Mouse (Mus musculus) neutrophil, adult 5-6 weeks (primary cell): ENCODE measurements around the gene Cttn. TPM values are rescaled to one million over a fixed set of nuclear protein-coding genes. Genes with fewer than 3 reads are reported as not detected.

Source experiments
- ATAC-seq: fragments of 151-379, 151-347 bp; 2 replicates; pipeline ENCODE4 v1.8.0; 2017; ENCODE audit warnings: mild to moderate bottlenecking, moderate TSS enrichment; ENCODE audit not compliant: insufficient number of reproducible peaks, poor library complexity, low FRiP score, severe bottlenecking; ENCODE audit errors: extremely low read depth
- total RNA-seq: library from RNA; stranded (forward); fragments of 200-1000 nt; gene quantifications from 2 replicates; pipeline ENCODE4 v1.2.3, GENCODE M21; 2017

Gene Cttn
- total RNA-seq, 1 experiment from 2014 or later: 2.1 TPM

DNA sequence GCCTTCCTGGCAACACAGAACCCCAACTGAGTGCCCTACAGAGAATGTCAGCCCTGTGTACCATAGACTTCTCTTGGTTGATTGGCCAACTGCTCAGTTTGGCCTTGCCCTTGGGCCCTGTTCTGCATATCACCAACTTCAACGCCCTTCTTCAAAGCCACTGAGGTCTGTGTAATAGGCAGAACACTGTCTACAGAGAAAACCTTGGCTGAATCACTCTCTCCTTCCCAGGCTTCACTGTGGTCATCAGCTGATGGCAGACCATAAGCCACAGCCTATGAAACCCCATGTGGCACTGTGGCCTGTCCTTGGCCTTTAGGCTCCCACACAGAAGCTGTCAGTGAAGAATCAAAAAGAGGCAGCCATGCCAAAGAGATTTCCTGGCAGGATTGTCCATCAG, 11.9 kb downstream of the Cttn start:
- no peak for ATAC-seq

DNA sequence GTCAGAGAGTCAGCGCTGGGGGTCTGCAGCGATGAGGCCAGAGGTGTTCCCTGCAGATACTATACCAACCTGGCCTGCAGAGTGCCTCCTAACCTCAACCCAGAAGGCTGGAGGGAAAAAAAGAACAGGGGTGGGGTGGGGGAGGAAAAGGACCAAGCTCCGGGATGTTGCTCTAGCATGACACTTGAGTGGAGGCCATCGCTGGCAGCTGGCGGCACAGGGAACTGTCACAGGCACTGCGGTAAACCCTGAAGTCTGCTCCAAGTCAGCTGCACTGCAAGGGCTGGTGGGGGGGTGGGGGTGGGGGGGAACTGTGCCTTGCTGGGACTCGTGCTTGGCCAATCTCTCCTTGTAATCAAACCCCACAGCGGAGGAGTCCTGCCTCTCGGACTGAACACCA, 20.1 kb downstream of the Cttn start:
- ATAC-seq: no peak

DNA sequence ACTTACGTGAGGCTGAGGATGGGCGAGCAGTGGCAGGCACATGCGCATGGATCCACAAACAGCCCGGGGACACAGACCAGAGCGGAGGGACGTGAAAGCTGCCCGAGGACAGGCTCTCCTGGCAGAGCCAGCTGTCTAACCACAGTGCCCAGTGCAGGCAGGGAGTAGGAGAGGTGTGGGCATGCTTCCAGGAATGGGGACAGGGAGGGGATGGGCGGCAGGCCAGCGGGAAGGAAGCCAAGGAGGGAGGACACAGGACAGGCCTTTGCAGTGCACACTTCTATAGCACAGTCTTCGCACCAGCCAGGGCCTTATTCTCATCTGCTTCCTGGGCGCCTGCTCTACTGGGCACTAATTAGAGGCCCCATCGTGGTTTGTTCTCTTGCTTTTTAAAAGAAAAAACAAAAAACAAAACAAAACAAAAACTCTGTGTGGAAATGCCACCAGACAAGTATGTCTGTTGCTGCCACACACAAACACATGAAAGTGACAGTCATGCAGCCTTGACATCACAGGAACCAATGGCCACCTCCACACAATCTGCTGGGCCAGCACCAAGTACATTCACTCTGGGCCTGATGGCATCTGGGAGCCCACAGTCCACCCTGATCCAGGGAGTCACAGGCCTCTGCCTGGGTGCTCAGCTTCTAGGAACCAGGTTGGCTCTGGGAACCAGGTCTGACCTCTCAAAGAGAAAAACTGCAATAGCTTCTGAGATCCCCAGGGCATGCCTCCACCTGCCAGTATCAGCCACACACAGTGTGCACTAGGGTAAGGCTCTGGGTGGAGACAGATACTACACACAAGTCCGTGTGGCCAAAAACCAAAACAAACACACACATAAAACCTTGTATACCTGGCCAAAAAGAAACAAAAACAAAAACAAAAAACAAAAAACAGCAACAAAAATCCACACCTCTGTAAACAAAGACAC, 20.9 kb downstream of the Cttn start:
- no peak for ATAC-seq

DNA sequence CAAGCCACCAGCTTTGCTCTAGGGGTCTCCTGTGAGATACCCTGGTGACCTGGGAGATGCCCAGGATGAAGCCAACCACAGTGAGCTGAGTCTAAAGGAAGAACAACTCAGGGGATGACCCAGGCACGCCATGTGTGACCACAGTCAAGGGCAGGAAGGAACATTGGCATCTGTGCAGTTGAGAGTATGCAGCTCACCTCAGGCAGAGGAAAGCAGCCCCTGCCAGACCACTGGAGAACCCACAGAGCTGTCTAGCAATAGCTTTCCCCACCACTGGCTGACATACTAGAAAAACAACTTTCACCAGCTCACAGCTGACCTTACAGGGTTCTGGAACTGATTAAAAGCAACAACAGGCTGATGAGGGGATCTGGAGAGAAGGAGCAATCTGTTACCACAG, 22.6 kb downstream of the Cttn start:
- ATAC-seq: no peak

DNA sequence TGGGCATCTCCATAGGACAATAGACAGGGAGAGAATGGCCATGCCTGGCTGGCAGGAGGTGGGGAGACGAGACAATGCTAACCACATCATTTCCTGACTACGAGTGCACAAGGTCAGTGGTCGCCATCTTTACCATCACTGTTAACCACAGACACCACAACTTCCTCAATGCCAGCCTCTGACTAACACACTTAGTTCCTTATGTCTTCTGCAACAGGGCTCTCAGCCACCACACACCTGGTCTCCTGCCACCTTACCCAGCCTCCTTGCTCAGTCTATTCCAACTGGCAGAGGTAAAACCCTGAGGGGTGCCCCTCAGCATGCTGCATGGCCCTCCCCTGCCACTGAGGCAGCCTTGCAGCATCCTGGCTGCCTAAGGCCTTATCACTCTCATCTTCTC, 23.7 kb downstream of the Cttn start:
- ATAC-seq: peak; percentile 93

DNA sequence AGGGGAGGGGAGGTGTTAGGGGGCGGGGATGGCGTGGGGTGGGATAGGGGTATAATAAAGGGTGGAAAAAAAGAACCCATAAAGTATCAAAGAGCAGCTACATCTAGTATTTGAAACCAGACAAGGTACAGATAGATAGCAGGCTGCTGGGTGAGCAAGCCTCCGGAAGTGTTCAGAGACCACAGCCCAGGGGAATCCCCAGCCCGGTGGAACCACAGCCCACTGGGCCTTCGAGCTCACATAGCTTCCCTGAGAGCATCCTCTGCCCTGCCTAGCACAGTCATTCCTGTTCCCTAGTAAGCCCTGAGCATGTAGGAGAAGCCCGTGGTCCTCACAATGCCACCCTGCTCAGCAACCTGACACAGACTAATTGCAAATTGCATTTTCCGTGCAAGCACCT, 26.0 kb downstream of the Cttn start:
- ATAC-seq: 0 out of 2 replicates have a peak, but pooled peaks have one; percentile 27

DNA sequence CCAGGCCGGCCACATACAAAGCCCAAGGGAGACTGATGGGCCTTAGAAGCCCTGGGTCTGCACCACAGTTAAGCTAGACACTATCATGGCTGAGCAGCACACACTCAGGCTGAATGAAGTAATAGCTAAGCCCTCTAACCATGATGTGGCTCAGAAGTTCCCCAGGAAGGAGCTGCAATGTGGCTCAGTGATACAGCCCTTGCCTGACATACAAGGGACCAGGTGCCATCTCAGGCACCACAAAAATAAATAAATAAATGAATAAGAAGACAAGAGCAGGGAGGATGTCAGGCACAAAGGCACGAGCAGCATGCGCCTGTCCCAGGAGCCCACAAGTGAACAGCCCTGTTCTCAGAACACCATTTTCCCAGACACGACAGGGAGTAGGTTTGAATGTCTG, 28.8 kb downstream of the Cttn start:
- no peak for ATAC-seq

DNA sequence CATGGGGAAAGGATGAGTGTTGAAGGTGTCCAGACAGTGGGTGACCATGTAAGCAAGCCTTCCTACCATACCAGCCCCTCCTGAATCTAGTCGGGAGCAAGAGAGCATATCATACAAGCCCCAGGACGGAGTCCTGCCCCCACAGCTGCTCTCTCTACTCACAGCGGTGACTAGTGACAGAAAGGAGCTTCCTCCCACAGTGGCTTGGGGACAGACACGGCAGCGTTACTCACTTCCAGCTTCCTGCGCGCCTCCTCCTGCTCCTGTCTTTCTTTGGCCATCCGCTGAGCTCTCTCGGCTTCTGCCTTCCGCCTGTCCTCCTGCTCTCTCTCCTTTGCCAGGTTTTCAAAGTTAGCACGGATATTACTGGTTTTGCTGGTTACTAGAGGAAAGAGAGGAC, 29.3 kb downstream of the Cttn start:
- no peak for ATAC-seq

DNA sequence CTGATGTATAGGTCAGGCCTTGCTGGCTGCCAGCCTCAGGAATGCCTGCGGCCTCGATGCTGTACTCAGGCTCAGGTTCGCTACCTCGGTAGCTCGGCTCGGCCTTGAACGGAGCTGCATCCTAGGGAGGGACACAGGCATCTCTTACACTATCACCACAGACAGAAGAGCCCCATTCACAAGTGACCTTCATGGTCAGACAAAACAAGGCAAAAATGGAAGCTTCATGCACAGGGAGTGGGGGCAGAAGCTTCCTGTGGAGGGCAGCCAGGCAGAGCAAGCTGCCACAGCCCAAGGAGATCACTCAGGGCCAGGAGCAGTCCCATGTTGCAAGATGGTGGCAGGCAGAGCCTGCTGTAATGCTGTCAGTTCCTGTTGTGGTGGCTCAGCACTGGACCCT, 32.0 kb downstream of the Cttn start:
- no peak for ATAC-seq

DNA sequence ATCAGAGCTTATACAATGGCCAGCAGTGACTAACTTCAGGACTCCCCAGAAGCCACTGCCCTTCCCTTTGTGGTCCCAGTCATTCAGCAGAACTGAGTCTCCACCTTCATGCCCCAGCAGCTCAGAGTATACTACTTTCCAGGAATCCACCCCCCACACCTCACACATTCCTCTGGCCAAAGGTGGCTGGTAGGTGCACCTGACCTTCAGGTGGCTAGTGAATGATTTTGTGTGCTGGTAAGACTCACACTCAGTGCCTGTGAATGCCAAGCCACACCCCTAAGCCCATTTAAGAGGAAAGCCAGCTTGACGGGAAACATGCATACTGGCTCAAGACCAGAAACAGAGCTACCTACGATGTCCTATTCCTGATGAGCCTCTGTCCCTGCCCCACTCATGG, 37.9 kb downstream of the Cttn start:
- ATAC-seq: no peak

DNA sequence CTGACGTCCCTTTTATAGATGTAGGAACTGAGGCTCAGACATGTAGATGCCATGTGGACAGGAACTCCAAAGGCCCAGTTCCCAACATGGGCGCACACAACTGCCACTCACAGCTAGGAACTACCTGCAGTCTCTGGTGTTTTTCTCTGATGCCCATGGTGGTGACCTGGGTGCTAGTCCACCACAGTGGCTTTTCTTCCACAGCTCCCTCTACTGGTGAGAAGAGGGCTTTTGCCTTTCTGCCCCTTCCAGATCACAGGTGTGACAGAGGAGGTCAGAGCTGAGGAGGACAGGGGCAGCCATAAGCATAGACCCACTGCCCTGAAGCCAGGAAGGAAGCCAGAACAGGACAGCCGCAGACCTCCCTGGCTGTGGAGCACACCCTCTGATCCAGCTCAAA, 43.3 kb downstream of the Cttn start:
- ATAC-seq: no peak

DNA sequence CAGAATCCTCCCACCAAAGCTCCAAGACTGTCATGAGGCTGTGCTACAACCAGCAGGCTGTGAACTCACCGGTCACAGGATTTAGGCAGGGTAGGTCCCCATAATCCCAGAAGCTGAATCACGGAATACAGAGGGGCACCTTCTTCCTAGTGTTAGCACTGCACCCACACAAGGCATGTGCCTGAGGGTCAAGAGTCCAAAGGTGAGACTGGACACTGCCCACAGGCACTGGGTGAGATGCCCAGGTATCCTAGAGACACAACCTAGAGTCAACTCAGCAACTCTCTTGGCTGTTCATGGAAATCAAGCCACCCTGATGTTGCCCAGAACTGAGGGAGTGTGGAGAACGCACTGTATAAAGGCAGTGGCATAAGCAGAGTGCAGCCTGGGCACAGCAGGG, 44.2 kb downstream of the Cttn start:
- ATAC-seq: no peak

DNA sequence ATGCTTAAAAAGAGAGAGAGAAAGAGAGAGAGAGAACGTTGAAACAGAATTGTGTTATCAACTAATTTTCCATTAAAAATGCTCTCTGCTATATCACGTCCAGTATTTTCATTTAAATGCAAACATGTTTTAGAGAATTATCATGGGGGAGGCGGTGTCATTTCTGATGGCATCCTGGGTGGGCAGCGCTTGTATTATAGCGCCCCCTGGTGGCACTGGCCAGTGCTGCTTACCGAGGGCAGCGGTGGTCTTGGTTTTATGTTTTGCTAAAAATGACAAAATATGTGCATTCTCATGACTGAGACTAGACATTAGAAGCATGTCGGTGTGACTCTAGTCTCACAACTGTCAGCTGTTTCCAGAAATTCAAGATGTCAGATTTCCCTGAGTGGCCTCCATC, 44.9 kb downstream of the Cttn start:
- ATAC-seq: no peak

DNA sequence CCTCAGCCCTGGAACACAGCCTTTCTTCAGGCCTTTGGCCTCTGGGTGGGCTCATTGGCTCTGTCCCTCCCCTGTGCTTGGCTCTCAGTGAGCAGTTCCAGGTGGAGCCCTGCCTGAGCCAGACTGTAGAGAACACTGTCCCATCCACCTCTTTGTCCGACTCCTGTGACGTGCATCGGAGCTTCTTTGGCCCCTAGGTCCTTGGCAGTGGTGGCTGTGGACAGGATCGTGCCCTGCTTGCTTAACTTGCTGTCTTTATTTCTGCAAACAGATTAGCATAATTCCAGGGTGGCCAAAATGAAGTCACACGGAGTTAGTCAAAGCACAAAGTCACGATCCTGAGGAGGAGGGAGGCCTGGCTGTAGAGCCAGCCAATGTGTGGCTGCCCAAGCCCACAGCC, 49.3 kb downstream of the Cttn start:
- ATAC-seq: no peak

DNA sequence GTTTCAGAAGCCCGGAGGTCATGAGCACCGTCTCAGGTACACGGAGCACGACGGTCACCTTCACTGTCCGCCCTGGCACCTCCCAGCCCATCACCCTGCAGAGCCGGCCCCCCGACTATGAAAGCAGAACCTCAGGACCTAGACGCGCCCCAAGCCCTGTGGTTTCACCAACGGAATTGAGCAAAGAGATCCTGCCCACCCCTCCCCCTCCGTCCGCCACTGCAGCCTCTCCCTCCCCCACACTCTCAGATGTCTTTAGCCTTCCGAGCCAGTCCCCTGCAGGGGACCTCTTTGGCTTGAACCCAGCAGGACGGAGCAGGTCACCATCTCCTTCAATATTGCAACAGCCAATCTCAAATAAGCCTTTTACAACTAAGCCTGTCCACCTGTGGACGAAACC, 50.3 kb downstream of the Cttn start:
- no peak for ATAC-seq

DNA sequence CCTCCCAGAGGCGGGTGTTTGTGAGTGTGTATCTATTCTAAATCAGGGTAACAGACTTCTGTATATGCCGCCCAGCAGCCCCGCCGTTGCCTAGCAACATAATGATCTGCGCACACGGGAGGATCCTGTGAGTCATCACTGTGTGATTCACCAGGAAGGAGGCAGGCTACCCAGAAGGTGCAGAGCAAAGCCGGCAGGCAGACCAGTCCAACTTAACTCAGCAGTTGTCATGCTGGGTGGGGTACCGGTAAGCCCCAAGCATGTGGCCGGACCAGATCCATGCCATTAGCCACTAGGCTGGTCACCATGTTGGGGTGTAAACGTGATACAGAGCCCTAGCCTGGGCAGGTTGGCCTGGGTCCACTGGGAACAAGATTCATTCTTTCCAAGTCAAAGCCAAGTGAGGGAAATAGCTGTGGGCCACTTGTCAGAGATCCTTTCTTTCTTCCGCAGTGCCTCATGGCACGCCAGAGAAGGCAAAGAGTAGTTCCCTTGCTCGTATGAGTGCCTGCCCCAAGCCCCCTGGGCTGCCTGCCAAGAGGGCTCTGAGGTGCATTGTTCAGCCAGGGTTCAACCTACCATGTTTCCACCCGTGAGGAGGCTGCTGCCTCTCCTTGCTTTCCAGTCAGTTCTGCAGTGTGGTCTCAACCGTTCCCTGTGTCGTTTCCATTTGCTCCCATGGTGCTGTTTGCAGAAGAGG, 53.0 kb downstream of the Cttn start:
- ATAC-seq: no peak

DNA sequence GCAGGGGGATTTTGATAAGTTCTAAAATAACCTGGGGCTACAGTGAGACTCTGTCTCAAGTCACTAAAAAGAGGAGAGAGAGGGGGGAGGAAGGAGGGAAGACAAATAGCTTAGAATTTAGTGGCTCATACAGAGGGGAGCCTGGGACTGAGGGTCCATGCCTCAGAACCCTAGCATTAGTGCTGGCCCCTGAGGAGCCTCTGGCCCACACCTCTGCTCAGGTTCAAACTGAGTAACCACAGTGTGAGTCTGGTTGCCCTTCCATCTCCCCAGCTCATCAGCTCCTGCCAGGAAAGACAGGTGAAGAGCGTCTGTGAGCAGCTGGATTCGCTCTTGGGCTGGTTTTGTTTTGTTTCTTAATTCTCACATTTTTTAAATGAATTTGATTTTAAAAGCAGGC, 53.6 kb downstream of the Cttn start:
- no peak for ATAC-seq

DNA sequence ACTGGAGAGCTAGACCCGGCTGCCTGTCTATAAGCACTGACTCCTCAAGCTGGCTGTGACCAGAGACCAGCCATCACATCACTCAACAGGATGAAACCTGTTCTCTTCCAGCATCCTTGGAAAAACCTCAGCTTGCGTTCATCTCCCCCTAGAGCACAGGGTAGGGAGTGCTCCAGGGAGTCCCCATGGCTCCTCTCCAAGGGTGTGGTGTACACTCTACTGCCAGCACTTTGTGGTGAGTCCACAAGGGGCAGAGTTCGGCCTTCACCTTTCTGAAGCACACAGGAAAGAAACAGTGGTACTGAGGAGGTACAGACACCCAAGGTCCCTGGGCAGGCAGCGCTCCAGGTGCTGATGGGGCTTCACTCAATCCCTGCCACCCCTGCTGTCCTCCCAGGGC, 55.0 kb downstream of the Cttn start:
- no peak for ATAC-seq

DNA sequence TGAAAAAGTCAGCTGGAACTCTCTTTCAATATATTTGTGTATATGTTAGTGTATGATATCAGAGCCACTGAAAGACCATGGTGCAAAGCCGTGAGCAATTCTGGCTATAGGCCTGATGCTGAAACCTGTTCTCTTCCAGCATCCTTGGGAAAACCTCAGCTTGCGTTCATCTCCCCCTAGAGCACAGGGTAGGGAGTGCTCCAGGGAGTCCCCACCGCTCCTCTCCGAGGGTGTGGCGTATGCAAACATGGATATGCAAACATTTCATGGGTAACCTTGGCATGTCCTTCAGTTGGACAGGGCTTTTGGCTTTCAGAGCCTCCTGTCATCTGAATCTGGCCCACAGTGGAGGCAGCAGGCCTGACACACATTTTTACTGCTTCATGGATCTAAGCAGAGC, 56.2 kb downstream of the Cttn start:
- ATAC-seq: no peak
